Mouse (Mus musculus) adrenal gland, adult 8-10 months (tissue): ENCODE data around the gene Slc25a13. TPM values are rescaled to one million over a fixed set of nuclear protein-coding genes. Genes with fewer than 3 reads are reported as not detected.
"Not testable (repeated sequence)": the region's sequence is repeated elsewhere in the genome, so short reads cannot be mapped to it uniquely, and the experiment has no call there.

Source experiments
- DNase-seq: peaks from one replicate; pipeline ENCODE4 v3.0.0; 2022
- total RNA-seq, 4 experiments: library from RNA; stranded (reverse); gene quantifications; 2 replicates each; pipeline ENCODE4 v1.2.4; 2022

Gene Slc25a13
- total RNA-seq, 4 experiments from 2014 or later = 9.9 to 18.3 (median 13.0) TPM

- DNase-seq = no peak
Observed at GRCm38 (mm10) chr6:6202451-6202850, 14.5 kb downstream of the Slc25a13 start.

- no peak for DNase-seq
Observed at GRCm38 (mm10) chr6:6201977-6202376, 15.0 kb downstream of the Slc25a13 start.

- DNase-seq = no peak
Observed at GRCm38 (mm10) chr6:6199138-6199870, 17.7 kb downstream of the Slc25a13 start.

GRCm38 (mm10) chr6:6198056-6198455 is 18.9 kb downstream of the Slc25a13 start:
- not testable (repeated sequence) for DNase-seq

GRCm38 (mm10) chr6:6197339-6197738 is 19.6 kb downstream of the Slc25a13 start:
- no peak for DNase-seq

- no peak for DNase-seq
Observed at GRCm38 (mm10) chr6:6196527-6196926, 20.4 kb downstream of the Slc25a13 start.

GRCm38 (mm10) chr6:6194831-6195230 is 22.1 kb downstream of the Slc25a13 start:
- DNase-seq = no peak

- no peak for DNase-seq
Observed at GRCm38 (mm10) chr6:6193906-6194305, 23.1 kb downstream of the Slc25a13 start.

- no peak for DNase-seq
Observed at GRCm38 (mm10) chr6:6192413-6192812, 24.6 kb downstream of the Slc25a13 start.

GRCm38 (mm10) chr6:6191596-6192337 is 25.2 kb downstream of the Slc25a13 start:
- no peak for DNase-seq

- no peak for DNase-seq
Observed at GRCm38 (mm10) chr6:6188970-6189369, 28.0 kb downstream of the Slc25a13 start.

- no peak for DNase-seq
Observed at GRCm38 (mm10) chr6:6186468-6186867, 30.5 kb downstream of the Slc25a13 start.

- no peak for DNase-seq
Observed at GRCm38 (mm10) chr6:6185735-6186068, 31.3 kb downstream of the Slc25a13 start.

- no peak for DNase-seq
Observed at GRCm38 (mm10) chr6:6184921-6185734, 31.8 kb downstream of the Slc25a13 start.

GRCm38 (mm10) chr6:6183601-6184000 is 33.4 kb downstream of the Slc25a13 start:
- DNase-seq = peak; percentile 17

- DNase-seq = no peak
Observed at GRCm38 (mm10) chr6:6182191-6182590, 34.8 kb downstream of the Slc25a13 start.

GRCm38 (mm10) chr6:6178341-6178740 is 38.6 kb downstream of the Slc25a13 start:
- not testable (repeated sequence) for DNase-seq

- no peak for DNase-seq
Observed at GRCm38 (mm10) chr6:6175350-6175971, 41.5 kb downstream of the Slc25a13 start.

GRCm38 (mm10) chr6:6173935-6174561 is 42.9 kb downstream of the Slc25a13 start:
- no peak for DNase-seq

GRCm38 (mm10) chr6:6173166-6173934 is 43.6 kb downstream of the Slc25a13 start:
- no peak for DNase-seq

GRCm38 (mm10) chr6:6168566-6169134 is 48.3 kb downstream of the Slc25a13 start:
- DNase-seq = no peak
